Mouse (Mus musculus) right cerebral cortex, postnatal 36 days (tissue): Measurements from ENCODE around the gene Rarb.

ENCODE experiments used
- DNase-seq, 2 experiments: peaks; one replicate each; pipeline ENCODE4 v3.0.0; 2022; ENCODE audit warnings: low spot score in 2 of 2, mixed read lengths in 1 of 2

Rarb gene

GRCm38 (mm10) chr14:16434396-16435171 is 384.4 kb downstream of the Rarb start:
- peak in 1 of 2 experiments; percentile 41 for DNase-seq

- DNase-seq = peak; percentile 36 to 65
Observed at GRCm38 (mm10) chr14:16433206-16433605, 385.8 kb downstream of the Rarb start.

DNA sequence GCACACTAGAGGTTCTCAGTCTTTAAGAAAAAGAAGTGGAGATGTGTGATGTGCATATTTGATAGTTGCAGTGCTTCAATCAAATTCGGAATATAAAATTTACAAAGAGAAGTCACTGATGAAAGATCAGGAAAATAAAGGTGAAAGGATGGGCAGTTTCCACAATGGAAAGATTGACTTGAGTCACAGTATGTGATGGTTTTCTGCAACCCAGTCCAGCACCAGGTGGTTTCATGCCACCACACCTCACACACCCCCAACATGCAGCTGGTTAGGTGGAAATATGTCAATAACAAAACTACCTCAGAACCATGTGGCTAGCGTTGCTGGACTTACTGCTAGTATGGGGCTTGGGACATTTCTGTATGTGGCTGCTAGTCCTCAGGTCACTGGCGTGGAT is 386.4 kb downstream of the Rarb start:
- no peak for DNase-seq

- DNase-seq = no peak
Observed at GRCm38 (mm10) chr14:16431941-16432499, 386.9 kb downstream of the Rarb start.

DNA sequence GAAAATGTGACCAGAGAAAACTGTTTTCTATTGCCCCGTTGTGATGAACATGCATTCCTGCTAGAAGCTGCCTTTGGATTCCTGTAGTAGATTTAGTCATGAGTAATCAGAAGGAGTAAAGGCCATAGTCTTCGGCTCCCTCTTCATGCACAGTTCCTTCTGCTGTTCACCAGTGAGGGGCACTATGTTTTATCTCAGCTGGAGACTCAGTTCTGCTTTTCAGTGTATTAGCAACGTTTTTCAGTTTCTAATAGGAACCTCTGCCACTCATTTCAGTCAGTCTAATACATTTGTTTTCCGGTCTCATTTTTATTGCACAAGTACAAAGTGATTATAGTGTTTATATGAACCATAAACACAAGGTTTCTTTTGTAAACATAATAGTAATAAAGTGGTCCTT is 391.4 kb downstream of the Rarb start:
- DNase-seq = no peak

GRCm38 (mm10) chr14:16414163-16414562 is 404.8 kb downstream of the Rarb start:
- DNase-seq = no peak

DNA sequence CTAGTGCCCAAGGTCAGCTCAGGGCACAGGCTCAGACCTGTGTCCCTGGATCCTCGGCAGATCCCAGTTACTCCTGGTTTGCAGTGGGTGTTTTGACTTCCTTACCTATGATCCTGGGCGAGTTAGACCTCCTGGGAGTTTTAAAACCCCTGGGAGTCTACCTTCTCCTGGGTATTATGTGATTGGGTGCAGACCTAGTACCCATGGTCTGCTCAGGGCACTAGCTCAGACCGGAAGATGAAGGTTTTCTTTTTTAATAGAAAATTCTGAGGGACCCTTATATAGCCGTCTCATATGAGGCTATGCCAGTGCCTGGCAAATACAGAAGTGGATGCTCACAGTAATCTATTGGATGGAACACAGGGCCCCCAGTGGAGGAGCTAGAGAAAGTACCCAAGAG is 413.8 kb downstream of the Rarb start:
- DNase-seq = no peak

DNA sequence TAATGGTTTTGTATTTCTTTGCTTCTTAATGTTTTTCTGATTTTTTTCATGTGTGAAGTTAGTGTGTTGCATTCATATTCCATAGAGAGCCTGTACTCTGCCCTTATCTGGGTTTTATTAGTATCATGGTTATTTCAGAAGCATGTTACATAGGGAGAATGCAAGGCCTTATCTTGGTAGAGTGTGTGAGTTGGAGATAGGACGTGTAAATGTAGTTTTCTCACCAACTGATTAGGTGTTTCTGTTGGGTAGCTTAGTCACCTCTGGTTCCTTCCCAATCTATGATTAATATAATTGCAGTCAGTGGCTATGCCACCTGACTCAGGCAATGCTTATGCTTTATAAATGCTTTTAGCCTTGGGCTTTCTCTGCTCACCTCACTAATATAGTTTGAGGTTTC is 434.2 kb downstream of the Rarb start:
- DNase-seq = no peak
